Mouse (Mus musculus) regulatory T cell (primary cell): Measurements from ENCODE around the gene Kifap3.

Source experiments
- in situ Hi-C: fragments of 300-600 bp; cut with MboI, MseI; formaldehyde crosslinking; loops from one replicate; pipeline ENCODE4 v1.15.1; 2025; ENCODE audit warnings: high pct_unique_total_duplicates

Kifap3 gene

DNA sequence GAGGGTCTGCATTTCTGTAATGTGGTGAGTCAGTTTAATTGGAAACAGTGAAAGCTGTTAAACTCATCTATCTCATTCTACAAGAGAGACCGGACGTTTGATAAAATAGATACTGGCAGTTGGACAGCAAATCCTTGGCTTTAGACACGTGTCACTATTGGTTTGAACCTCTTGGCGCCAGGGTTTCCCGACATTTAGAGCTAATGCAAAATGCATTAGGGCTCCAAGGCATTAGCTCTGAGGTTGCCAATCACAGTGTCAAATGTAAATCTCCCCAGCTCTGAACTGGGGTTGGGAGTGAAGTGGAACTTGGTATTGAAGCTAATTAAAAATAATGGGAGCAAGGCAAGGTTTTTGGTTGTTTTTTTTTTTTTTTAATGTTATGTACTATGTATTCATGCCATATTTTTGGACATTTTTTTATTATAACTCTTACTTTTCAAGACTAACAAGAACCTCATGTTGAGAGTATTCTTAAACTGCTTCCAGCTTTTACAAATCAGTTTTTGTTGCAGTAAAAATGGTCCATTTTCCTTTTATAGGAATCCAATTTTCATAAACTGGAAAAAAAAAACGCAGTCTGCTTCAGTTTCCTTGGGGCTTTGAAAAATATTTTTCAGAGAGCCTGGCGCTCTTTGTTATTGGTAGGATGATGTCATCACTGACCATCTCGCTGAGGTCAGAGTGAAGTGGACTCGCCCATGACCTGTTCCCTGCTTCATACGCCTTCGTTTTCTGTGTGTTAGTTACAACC lies 114.6 kb downstream of the Kifap3 start:
- in situ Hi-C loops: no loop called here

DNA sequence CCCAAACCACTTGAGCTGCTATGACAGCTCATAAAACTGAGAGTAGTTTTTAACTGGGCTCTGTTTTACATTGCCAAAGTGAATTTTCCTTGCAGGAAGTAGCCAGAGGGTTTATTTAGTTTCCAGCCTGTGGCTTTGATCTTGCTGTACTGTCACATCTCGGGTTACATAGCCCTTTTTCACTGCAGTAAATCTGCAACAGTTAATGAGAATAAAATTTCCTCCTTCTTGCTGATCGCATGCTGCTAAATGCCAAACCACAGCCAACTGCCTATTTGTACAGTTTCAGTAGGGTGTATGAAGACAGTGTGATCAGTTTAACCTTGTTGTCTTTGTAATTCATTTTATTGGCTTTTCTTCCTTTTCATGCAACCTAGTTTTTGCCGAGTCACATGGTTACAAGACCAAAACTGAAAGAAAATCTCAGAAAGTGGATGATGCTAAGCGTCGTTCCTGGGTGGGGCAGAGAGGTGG lies 118.9 kb downstream of the Kifap3 start:
- in situ Hi-C loops: no loop called here

- in situ Hi-C loops: no loop called here
These were observed 120.2 kb downstream of the Kifap3 start for GRCm38 (mm10) chr1:163899575-163899974.

GRCm38 (mm10) chr1:163900168-163900567 lies 120.8 kb downstream of the Kifap3 start:
- in situ Hi-C loops: loop anchor here (10.0 kb wide), 1 partner anchor 1005 kb away; the partner anchor contains the start of gene Fmo2

DNA sequence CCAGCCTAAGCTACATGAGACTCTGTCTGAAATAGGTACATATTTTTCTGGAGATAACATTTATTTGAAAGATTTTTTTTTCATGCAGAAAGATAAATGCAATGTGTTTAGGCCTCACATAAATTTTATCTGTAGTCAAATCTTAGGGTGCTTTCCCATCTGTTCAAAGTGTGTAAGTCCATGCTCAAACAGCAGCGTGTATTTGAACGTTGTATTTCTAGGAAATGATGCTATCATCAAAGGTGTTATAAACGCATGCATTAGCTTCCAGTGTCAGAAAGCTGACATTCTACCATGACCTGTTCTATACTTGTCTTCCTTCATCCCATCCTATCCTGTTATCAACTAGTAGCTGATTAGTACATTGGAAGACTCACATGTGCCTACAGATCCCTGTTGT lies 124.0 kb downstream of the Kifap3 start:
- in situ Hi-C loops: loop anchor here (10.0 kb wide), 1 partner anchor 1009 kb away; the partner anchor contains the start of gene Fmo2

DNA sequence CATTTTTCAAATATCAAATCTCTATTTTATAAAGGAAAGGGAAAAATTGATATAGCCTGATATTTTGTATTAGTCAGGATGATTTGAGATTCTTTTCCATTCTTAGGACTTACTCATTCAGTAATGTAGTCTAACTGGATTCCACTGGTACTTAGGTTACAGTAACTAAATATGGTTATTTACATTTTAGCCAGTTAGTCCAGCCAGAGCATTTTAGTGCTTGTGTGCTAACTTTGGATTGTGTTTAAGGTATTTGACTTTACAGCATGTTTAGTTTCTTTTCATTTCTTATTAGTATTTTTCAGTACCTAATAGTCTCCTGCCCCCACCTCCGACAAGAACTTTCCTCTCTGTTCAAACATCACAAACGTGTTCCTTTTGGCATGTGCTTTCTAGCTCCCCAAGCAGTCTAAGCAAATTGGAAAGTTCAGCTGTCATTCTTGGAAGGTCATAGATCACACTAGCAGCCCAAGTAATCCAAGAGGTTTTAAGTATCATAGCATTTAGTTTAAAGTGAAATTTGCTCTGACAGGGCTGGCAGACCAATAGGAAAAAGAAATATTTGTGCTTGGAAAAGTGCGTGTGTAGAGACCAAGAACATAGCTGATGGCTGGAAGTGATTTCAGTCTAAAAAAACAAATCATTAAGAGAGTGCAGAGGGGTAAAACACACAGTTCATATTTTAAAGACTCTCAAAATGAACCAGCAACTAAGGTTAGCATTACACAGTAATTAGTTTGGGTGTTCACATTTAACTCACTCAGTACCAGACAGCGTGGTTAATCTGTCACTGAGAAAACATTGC lies 127.8 kb downstream of the Kifap3 start:
- in situ Hi-C loops: loop anchor here (10.0 kb wide), 1 partner anchor 1012 kb away; the partner anchor contains the start of gene Fmo2

- in situ Hi-C loops: loop anchor here (10.0 kb wide), 1 partner anchor 1014 kb away; the partner anchor contains the start of gene Fmo2
These were observed 129.0 kb downstream of the Kifap3 start for GRCm38 (mm10) chr1:163908389-163908788.

DNA sequence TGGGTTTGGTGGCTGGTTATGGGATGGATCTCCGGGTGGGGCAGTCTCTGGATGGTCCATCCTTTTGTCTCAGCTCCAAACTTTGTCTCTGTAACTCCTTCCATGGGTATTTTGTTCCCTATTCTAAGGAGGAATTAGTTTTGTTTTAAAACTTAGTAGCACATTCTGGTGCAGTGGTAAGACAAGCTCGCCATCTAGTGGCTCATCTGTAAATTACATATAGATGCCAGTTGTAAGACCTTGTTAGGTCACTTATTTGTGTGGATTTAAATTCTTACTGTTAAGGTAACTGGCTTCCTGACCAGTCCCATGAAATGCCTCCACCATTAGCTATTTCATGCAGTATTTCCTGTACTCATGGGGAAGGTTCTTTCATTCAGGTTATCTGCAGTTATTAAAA lies 131.0 kb downstream of the Kifap3 start:
- in situ Hi-C loops: loop anchor here (10.0 kb wide), 1 partner anchor 86 kb away; no protein-coding TSS in a partner anchor

- in situ Hi-C loops: loop anchor here (10.0 kb wide), 1 partner anchor 86 kb away; no protein-coding TSS in a partner anchor
These were observed 131.4 kb downstream of the Kifap3 start for GRCm38 (mm10) chr1:163910785-163911184.

DNA sequence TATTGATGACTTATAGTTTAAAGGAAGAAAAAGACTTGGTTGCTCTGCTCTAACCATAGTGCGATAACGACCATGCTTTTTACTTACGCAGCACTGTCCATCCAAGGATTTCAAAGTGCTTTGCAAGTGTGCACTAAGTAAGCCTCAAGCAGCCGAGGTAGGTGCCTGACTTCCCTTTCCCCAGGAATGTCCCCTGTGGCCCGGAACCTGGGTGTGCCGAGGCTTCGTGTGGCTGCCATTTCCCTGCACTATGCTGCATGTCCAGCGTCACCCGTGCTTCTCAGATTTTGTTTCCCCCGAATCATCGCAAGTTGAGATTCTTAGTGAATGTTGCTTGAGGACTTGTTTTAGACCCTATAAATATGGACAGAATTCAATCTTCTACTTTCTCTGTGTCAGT lies 132.6 kb downstream of the Kifap3 start:
- in situ Hi-C loops: loop anchor here (10.0 kb wide), 1 partner anchor 87 kb away; no protein-coding TSS in a partner anchor

- in situ Hi-C loops: loop anchor here (10.0 kb wide), 1 partner anchor 93 kb away; no protein-coding TSS in a partner anchor
These were observed 138.2 kb downstream of the Kifap3 start for GRCm38 (mm10) chr1:163917349-163918160.

GRCm38 (mm10) chr1:163924093-163924492 lies 144.7 kb downstream of the Kifap3 start:
- in situ Hi-C loops: no loop called here

DNA sequence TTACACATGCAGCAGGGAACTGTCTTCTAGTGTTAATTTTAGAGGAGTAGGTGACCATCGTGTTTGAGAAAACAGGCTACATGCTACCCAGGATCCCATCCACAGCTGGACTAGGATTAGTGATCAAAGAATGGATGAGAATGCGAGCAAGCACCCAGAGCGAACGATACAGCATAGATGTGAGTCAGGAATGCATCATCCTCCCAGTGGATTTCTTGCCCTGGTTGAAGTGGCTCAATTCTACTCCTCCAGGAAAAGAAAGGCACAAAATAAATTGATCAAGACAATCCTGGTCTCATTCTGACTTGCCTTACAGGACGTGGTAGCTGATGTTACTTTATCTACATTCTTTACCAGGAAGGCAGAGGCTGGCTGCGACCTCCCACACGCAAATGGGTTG lies 149.5 kb downstream of the Kifap3 start, which contains the start of gene Scyl3:
TSS of gene Scyl3 (plus strand) at position 255 of the 400 bp plus-strand sequence.
- in situ Hi-C loops: loop anchor here (25.0 kb wide), 1 partner anchor 1192 kb away; the partner anchor contains the start of gene Prrc2c

DNA sequence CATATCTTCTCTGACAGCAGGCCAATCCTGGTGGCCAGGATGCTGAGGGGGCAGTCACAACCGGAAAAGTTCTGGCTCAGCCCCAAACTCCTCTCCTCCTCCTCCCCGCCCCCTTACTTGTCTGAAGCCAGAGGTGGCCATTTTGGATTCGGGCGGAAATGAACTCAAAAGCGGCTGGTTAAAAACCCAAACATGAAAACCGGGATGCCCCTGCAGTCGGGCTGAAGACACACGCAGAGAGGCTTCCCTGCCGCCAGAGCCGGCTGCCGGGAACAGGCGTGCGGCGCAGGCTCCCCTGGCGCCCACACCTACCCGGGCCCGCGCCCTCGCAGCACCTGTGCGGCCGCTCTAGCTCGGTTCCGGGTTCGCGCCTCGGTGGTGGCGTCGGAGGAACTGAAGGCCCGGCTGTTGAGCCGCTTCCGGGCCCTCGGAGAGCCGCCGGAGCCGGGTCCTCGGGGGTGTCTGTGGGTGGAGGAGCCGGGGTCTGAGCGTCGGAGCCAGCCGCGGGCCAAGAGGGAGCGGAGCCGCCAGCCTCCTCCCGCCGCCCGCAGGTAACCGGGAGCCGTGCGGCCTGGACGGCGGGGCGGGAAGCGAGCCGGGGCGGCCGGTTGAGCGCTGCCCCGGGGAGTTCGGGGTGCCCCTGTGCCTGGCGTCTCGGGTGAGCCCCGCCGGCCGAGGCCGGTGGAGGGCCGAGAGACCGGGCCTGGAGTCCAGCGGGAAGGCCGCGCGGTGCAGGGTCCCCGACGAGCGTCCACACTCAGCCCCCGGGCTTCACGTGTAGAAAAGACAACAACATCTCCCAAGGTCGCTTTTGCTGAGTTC lies 150.5 kb downstream of the Kifap3 start:
- in situ Hi-C loops: loop anchor here (25.0 kb wide), 1 partner anchor 1193 kb away; the partner anchor contains the start of gene Prrc2c

- in situ Hi-C loops: loop anchor here (25.0 kb wide), 1 partner anchor 1193 kb away; the partner anchor contains the start of gene Prrc2c
These were observed 151.0 kb downstream of the Kifap3 start for GRCm38 (mm10) chr1:163930458-163930794.

- in situ Hi-C loops: loop anchor here (25.0 kb wide), 1 partner anchor 1194 kb away; the partner anchor contains the start of gene Prrc2c
These were observed 152.4 kb downstream of the Kifap3 start for GRCm38 (mm10) chr1:163931801-163932200.

DNA sequence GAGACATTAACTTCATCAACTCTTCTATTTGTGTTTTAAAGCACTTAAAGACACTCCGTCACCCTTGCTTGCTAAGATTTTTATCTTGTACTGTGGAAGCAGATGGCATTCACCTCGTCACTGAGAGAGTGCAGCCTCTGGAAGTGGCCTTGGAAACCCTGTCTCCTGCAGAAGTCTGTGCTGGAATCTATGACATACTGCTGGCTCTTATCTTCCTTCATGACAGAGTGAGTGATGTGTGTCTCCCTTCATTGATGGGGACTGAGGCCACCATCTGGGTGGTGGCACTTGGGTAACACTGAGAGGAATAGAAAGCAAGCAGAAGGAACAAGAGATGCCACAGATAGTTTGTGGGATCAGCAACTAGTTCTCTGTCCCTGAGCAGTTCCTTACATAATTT lies 155.2 kb downstream of the Kifap3 start:
- in situ Hi-C loops: loop anchor here (25.0 kb wide), 1 partner anchor 1197 kb away; the partner anchor contains the start of gene Prrc2c

DNA sequence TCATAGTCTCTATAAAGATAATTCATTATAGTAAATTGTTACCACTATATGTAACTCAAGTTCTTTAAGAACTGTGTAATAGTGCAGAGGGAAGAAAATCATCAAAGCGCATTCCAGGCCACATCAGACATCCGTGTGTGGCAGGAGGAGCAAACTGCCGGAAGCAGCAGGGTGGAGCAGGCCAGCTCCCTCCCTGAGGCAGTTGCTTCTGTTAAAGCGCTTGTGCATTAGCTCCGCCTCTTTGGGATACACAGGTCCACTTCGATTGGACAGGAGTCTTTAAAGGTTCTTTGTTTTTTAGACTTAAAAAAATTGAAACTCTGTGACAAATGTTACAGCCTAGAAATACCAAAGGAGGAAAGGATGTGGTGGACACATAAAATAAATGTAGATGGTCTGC lies 162.7 kb downstream of the Kifap3 start:
- in situ Hi-C loops: loop anchor here (25.0 kb wide), 1 partner anchor 1205 kb away; the partner anchor contains the start of gene Prrc2c

DNA sequence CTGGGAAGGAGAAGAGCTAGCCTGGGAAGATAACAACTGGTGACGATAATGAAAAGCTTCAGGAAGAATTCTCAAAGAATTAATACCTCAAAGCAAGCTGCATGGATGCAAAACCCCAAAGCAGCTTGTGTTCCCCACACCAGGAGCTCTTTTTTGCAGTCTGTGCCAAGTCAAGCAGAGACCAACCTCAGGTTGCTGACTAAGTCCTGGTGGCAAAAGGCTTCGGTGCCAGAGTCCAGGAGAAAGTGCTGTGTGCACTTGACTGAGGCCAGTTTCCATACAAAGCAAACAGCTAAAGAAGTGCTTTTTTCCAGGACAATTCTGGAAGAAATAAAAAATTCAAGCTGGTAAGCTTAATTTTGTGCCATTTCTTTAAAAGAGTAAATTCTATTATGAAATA lies 174.0 kb downstream of the Kifap3 start:
- in situ Hi-C loops: no loop called here

DNA sequence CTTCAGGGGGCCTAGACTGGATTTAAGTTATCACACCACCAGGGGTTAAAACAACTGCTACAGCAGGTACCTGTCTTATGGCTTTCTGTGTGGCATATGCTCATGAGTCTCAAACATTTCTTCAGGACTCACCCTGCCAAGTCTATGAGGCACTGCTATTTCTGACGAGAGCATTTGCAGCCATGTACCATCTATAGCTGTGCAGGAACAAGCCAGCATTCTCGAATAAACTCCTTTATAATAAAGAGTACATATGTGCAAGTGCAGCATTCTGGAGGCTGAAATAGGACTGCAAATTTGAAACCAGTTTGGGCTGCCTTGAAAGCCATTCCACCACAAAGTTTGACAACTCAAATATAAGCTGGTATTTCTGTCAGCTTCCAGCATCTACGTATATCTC lies 178.7 kb downstream of the Kifap3 start:
- in situ Hi-C loops: no loop called here
